Mouse (Mus musculus): Measurements from ENCODE around the gene Smarca4.
A peak's percentile ranks its signal among the peaks of the same experiment; 100 is the strongest.

Smarca4 gene

DNA sequence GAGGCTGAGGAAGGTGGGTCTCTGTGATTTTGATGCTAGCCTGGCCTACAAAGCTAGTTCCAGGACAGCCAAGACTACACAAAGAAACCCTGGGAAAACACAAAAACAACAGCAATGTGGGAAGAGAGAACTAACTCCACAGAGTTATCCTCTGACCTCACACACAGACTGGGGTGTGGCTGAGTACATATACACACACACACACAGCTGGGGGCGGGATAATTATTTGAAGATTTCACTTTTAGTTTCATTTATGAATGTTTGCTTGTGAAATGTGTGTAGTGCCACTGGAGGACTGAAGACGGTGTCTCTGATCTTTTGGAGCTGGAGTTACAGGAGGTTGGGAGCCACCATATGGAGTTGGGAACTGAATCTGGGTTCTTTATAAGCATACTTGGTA is 14.9 kb upstream of the Smarca4 start:
- DNase-seq (ENCODE audit: low read depth, low spot score), result no peak

DNA sequence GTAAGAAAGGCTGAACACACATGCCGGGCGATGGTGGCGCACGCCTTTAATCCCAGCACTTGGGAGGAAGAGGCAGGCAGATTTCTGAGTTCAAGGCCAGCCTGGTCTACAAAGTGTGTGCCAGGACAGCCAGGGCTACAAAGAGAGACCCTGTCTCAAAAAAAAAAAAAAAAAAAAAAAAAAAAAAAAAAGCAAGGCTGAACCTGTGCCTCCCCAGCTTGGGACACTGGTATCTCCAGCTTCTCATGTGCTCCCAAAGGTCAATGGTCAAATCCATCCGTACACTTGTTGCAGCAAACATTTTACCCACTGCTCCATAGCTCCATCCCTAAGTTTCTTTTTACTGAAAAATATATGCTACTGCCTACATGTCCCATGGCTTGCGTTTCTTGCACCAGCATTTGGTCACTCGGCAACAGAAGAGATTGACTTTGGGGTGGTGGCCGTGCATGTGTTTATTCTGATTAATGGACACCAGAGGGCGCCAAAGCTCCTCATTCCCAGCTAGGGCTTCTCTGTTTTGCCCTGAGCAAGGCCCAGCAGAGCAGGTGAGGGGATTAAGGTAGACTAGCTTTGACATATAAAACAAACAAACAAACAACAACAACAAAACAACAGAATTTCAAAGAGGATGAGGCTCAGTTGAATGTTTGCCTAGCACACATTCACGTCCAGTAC is 14.1 kb upstream of the Smarca4 start:
- peak; percentile 86 for DNase-seq (ENCODE audit: low read depth, low spot score)

DNA sequence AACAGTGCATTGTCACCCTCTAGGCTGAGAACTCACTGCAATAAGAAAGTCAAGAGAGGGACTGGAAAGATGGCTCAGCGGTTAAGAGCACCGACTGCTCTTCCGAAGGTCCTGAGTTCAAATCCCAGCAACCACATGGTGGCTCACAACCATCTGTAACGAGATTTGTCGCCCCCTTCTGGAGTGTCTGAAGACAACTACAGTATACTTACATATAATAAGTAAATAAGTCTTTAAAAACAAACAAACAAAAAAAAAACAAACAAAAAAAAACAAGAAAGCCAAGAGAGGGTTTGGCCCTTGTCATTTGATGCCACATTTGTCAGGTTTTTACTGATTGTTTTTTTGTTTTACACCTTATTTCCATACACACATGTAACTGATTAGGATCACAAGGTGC is 11.8 kb upstream of the Smarca4 start:
- DNase-seq (ENCODE audit: low read depth, low spot score), result no peak

DNA sequence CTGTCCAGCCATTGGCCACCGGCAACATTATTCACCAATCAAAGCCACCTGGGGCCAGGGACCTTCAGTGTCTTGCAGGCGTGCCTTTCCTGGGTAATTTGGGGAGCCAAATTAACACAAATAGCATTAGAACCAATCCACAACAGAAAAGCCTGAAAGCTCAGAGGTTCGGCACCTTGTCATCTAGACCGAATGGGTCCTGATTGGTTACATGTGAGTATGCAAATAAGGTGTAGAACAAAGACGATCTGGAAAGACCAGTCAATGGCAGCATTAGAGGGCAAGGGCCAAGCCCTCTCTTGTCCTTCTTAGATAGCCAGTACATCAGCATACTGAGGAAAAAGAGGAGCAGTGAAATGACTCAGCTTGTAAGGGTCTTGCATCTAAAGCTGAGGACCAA is 10.1 kb upstream of the Smarca4 start:
- DNase-seq (ENCODE audit: low read depth, low spot score), result peak; percentile 53

DNA sequence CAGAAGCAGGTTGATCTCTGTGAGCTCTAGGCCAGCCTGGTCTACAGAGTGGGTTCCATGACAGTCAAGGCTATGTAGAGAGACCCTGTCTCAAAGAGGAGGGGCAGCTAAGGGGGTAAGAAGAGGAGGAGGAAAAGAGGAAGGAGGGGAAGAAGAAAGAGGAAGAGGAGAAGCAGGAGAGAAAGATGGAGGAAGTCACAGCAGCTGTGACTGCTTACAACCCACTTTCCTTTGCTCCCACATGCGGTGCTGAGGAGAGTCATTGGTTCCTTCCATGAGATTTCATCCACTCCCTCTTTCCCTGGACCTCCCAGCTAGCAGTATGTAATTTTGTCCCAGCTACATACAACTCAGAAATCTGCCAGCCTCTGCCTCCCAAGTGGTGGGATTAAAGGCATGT is 9.3 kb upstream of the Smarca4 start:
- DNase-seq (ENCODE audit: low read depth, low spot score), result no peak

DNA sequence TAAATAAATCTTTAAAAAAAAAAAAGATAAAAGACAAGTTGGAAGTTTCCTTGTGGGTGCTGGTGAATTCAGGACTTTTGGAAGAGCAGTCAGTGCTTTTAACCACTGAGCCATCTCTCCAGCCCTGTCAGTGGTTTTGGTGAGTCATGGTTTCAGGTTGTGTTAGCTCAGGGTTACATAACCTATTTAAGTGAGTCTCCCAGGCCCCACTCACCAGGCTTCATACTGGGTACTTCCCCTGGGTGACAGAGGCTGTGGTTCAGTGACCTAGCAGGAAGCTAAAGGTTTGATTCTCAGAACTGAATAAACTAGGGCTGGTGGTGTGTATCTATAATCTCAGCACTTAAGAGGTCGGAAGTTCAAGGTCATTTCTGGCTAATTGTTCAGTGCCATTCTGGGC is 6.1 kb upstream of the Smarca4 start:
- DNase-seq (ENCODE audit: low read depth, low spot score), result no peak

DNA sequence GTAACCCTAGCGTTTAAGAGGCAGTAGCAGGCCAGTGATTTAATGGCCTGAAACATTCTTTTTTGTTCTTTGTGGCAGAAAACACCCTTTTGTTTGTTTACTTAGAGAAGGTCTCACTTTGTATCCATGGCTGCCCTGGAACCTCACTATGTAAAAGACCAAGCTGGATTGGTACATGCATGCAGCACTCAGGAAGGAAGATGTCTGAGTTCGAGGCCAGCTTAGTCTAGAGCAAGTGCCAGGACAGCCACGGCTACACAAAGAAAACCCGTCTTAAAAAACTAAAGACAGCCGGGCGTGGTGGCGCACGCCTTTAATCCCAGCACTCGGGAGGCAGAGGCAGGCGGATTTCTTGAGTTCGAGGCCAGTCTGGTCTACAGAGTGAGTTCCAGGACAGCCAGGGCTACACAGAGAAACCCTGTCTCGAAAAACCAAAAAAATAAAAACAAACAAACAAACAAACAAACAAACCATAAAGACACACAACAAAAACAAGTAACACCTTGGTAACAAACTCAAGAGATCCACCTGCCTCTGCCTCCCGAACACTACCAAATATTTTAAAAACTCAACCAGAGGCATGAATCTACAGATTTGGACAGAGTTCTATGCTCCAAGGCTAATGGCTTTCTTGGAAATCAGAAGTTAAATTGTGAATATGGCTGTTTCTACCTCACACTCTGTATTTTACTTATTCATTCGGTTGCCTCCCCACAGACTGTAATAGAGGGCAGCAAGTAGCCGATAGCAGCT is 929 bp upstream of the Smarca4 start:
- peak; percentile 55 for DNase-seq (ENCODE audit: low read depth, low spot score)

DNA sequence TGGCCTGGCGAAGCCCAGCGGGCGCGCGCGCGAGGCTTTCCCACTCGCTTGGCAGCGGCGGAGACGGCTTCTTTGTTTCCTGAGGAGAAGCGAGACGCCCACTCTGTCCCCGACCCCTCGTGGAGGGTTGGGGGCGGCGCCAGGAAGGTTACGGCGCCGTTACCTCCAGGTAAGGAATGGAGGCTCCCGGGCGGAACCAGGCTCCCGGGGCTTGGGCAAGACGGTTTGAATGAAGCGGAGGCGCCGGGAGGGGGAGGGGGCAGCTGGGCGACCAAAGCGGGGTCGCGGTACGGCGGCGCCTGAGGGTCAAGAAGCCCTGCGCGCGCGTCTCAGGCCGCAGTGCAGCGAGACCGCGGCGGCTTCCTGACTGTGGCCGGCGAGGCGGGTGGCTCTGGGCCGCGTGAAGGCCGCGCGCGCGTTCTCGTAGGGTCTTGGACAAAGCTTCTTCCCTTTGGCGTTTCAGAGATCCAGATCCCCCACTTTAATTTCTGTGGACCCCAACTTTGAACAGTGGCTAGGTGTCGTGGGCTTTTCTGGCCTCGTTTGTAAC is 338 bp downstream of the Smarca4 start:
- DNase-seq (ENCODE audit: low read depth, low spot score), result peak; percentile 86

DNA sequence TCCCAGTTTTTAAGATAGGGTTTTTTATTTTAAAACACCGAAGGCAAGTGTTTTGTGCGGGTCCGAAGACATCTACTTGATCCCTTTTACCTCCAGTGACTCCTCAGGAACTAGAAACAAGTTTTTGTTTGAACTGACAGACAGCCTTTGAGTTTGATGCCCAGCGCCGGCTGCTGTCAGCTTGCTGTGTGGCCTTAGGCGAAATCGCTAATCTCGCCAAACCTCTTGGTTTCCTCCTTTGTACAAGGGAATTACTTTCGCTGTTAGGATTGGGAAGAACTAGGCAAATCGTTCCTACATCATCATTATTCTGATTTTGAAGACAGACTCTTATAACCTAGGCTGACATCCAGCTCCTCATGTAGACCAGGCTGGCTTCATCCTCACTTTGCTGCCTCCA is 1.1 kb downstream of the Smarca4 start:
- no peak for DNase-seq (ENCODE audit: low read depth, low spot score)

DNA sequence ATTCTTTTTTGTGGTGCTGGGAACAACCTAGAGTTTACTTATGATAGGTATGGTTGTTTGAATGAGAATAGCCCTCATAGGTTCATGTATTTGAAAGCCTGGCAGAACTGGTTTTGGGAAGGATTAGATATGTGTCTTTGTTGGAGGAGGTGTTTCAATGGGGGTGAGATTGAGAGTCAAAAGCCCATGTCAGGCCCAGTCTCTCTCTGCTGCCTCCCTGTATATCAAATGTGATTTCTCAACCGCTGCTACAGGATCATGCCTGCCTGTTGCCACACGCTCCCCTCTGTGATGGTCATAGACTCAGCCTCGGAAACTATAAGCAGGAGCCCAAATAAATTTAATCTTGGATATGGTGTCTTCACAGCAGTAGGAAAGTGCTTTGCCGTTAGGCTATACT is 4.3 kb downstream of the Smarca4 start:
- no peak for DNase-seq (ENCODE audit: low read depth, low spot score)

DNA sequence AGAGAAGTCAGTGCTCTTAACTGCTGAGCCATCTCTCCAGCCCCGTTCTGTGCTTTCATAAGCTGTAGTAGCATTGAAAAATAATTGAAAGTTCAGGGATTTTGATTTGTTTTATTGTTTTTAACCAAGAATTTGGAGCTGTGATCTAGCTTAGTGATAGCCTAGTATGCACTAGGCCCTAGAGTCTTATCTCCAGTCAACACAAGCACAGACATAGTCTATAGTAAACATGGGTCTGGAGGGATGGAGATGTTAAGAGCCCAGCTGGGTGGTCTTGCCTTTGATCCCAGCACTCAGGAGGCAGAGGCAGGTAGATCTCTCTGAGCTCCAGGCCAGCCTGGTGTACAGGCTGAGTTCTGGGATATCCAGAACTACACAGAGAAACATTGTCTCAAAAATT is 6.7 kb downstream of the Smarca4 start:
- DNase-seq (ENCODE audit: low read depth, low spot score), result no peak

DNA sequence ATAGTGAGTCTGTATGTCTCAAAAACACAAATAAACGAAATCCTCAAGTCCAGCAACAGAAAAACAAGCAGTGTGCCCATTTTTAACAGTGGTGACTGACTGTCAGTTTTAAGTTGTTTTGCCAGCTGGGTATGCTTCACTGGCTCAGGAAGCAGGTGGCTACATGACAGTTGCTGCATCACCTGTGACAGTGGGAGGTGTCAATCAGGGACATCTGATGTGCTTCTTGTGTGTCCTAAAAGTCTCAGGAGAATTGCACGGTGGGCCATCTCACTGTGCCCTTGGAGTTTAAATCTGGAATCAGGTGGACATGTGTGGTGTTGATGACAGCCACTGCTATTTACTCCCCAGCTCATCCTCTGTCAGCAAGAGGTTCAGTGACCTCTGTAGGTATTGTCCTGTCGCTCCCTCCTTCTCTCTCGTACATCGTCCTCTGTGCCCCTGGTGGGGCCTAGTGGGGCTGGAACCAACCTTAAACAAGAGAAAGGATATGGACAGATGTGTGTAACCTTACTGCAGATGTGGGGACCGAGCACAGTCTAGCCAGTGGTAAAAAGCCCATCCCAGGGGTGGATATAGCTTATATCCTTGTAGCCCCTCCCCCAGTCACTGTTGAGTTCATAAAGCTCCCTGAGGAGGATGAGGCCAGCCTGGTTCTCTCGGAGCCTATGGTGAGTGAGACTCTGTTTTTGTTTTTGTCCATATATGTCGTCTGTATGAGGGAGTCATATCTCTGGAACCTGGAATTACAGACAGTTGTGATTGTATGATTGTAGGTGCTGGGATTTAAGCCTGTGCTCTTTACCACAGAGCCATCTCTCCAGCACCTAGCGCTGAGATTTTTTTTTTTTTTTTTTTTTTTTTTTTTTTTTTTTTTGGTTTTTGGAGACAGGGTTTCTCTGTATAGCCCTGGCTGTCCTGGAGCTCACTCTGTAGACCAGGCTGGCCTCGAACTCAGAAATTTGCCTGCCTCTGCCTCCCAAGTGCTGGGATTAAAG is 9.7 kb downstream of the Smarca4 start:
- no peak for DNase-seq (ENCODE audit: low read depth, low spot score)

DNA sequence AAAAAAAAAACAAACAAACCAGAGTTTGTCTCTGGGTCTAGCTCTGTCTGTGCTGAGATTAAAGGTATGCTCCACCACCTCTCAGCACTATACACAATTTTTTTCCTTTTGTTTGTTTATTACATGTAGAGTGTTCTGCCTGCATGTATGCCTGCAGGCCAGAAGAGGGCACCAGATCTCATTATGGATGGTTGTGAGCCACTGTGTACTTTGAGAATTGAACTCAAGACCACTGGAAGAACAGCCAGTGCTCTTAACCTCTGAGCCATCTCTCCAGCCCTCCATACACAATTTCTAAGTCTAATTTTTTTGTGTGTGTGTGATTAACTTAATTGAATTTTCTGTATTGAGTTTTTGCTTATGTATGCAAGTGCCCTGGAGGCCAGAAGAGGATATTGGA is 10.6 kb downstream of the Smarca4 start:
- peak; percentile 45 for DNase-seq (ENCODE audit: low read depth, low spot score)

DNA sequence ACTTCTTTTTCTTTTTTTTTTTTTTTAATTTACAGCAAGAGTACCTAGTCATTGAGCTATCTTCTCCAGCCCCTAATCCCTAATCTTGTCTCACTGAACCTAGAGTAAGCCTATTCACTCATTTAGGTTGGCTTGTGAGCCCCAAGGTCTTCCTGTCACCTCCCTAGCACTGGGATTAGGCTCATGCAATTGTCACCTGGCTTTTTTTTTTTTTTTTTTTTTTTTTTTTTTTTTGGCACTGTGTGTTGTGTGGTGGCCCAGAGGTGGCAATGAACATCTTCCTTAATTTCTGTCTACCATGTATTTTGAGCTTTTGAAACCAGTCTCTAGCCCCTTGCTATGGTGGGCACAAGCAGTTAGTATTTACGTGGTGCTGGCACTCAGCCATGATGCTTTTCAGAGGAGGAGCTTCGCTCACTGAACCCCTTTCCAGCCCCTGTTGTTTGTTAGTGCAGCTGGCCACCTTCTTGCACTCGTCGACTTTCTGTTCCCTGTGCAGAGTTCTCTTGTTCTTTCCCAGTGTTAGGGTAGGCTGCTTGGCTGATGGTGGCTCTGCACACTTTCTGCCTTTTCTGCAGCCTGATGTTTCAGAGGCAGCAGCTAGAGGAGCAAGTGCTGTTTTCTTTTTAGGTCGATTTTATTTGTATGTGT is 11.3 kb downstream of the Smarca4 start:
- DNase-seq (ENCODE audit: low read depth, low spot score), result no peak

DNA sequence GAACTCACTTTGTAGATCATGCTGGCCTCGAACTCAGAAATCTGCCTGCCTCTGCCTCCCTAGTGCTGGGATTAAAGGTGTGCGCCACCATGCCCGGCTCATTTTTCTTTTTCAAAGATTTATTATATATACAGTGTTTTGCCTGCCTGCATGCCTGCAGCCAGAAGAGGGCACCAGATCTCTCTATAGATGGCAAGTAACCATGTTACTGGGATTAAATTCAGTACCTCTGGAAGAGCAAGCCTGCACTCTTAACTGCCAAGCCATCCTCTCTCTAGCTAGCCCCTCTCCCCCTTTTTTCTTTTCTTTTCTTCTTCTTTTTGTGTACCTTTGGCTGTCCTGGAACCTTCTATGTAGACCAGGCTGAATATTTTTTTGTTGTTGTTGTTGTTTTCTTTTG is 14.7 kb downstream of the Smarca4 start:
- DNase-seq (ENCODE audit: low read depth, low spot score), result peak; percentile 58

DNA sequence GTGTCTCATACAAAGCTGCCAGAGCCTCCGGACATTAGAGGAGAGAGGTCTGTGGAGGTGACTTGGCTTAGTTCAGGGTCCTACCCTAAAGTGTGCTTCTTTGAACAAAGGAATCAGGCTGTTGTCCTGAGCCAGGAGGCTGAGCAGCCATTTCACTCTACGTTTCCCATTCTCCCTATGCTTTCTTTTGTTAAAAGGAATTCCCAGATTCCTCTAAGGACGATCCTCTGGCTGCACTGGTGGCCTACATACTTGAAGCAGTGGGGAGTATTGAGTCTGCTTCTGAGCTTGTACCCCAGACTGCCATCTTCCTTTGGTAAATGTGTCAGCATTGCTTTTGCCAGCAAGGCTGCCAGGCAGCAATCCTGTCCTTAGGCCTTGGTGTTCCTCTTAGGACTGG is 17.1 kb downstream of the Smarca4 start:
- no peak for DNase-seq (ENCODE audit: low read depth, low spot score)

DNA sequence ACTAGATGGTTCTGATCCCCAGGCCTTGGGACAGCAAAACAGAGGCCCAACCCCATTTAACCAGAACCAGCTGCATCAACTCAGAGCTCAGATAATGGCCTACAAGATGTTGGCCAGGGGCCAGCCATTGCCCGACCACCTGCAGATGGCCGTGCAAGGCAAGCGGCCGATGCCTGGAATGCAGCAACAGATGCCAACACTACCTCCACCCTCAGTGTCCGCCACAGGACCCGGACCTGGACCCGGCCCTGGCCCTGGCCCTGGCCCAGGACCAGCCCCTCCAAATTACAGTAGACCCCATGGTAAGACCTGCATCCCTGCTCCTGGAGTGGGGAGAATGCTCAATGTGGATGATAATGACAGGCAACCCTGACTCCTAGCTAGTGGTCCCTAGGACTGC is 19.7 kb downstream of the Smarca4 start:
- DNase-seq (ENCODE audit: low read depth, low spot score), result no peak

DNA sequence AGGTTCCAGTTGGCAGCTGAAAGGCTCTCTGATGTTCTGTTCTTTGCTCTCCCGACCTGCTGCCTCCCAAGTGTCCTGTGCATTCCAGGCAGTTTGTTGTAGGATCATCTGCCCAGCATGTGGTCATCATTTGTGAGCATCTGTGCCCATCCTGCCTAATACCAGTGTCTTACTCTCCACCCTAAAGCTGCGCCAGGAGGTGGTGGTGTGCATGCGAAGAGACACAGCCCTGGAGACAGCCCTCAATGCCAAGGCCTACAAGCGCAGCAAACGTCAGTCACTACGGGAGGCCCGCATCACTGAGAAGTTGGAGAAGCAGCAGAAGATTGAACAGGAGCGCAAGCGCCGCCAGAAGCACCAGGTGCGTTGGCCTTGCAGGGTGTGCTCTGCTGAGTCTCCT is 23.1 kb downstream of the Smarca4 start:
- DNase-seq (ENCODE audit: low read depth, low spot score), result no peak

DNA sequence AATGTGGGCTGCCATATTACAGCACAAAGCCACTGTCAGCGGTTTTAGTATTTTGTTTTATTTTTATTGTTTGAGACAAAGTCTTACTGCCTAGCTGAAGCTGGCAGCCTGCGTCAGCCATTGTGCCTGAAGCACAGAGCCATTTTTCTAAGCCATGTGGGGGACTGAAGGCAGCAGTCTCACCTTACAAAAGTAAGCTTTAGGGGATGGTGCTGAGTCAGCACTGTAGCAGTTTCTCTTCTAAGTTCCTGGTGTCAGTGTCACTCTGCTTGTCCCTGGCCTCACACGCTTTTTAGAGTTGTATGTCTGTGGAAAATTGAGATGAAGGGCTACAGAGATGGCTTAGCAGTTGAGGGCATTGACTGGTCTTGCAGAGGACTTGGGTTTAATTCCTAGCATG is 30.4 kb downstream of the Smarca4 start:
- DNase-seq (ENCODE audit: low read depth, low spot score), result no peak

DNA sequence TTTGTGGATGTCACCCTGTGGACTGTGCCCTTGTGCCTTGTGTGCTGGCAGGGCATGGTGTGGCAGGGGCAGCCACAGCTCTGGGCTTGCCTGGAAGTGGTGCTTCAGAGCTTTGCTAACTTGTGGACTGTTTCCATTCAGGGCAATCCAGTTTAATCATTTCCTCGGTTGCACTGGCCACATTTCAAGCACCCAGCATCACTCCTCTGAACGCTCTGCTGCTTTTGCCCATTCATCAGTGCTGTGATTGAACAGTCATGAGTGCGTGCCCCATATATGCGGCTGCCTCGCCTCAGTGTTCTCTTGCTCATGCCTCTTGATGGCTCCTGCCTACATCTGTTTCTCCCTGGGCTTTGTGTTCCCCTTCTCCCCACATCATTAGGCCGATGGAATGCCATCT is 31.8 kb downstream of the Smarca4 start:
- no peak for DNase-seq (ENCODE audit: low read depth, low spot score)

DNA sequence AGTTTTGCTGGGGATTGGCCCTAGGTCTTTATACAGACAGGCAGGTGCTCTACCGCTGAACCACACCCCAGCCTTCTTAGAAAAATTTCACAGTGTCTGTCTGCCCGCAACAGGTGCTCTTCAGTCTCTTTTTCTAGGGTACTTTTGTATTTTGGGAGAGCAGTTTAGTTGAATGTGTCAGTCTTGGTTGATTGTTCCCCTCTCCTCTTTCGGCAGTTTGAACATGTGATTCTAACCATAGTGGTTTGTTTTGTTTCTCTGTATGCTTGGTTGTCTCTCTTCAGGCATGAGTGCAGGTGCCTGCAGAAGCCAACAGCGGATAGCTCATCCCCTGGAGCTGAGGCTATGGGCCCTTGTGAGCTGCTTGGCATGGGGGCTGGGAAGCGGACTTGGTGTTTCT is 36.3 kb downstream of the Smarca4 start:
- no peak for DNase-seq (ENCODE audit: low read depth, low spot score)

DNA sequence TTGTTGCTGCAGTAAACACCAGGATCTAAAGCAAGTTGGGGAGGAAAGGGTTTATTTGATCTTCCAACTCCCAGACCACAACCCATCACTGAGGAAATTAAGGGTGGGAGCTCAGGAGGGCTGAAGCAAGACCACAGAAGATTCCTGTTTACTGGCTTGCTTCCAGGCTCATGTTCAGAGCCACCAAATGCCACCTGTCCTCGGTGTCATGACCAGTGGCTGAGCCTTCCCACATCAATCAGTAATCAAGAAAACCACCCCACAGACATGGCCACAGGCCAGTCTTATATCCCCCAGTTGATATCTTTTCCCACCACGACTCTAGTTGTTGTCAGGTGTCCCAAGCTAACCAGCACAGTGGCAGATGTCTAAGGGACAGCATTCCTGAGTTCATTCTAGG is 37.3 kb downstream of the Smarca4 start:
- DNase-seq (ENCODE audit: low read depth, low spot score), result no peak
